Mouse (Mus musculus) ES-E14 (cell line): ENCODE results near the gene Katnal1. TPM values are rescaled to one million over a fixed set of nuclear protein-coding genes. Genes with fewer than 3 reads are reported as not detected.

Experiments
- DNase-seq: peaks from one replicate; pipeline ENCODE4 v3.0.0-alpha.2; 2013; ENCODE audit warnings: low read depth, low spot score
- H3K27ac ChIP-seq: 2 replicates; pipeline ENCODE4 v1.5.1; 2012; ENCODE audit warnings: low read depth, mild to moderate bottlenecking, low read length, moderate library complexity, mixed read lengths; ENCODE audit not compliant: poor library complexity, insufficient read depth, severe bottlenecking
- H3K36me3 ChIP-seq: 2 replicates; pipeline ENCODE4 v1.6.1; 2012; ENCODE audit warnings: mild to moderate bottlenecking, low read length, moderate library complexity, mixed read lengths; ENCODE audit not compliant: control insufficient read depth, poor library complexity, insufficient read depth, severe bottlenecking
- H3K4me1 ChIP-seq, 2 experiments: fragments of 150-350 bp in 1 of 2; sonication (generic) in 1 of 2; 2 replicates each; pipeline ENCODE4 v1.6.1; 2012; ENCODE audit warnings: low read length in 2 of 2, mild to moderate bottlenecking in 1 of 2, mixed read lengths in 1 of 2; ENCODE audit not compliant: control insufficient read depth in 2 of 2, insufficient read depth in 2 of 2, poor library complexity in 1 of 2
- H3K4me3 ChIP-seq, 2 experiments: fragments of 150-350 bp in 1 of 2; sonication (generic) in 1 of 2; 2 replicates each; pipeline ENCODE4 v1.5.1; 2012; ENCODE audit warnings: low read length in 2 of 2, low read depth in 1 of 2, mild to moderate bottlenecking in 1 of 2, mixed read lengths in 1 of 2; ENCODE audit not compliant: insufficient read depth in 1 of 2, poor library complexity in 1 of 2, severe bottlenecking in 1 of 2
- H3K9ac ChIP-seq: 2 replicates; pipeline ENCODE4 v1.6.1; 2012; ENCODE audit warnings: low read depth, mild to moderate bottlenecking, low read length, mixed read lengths; ENCODE audit not compliant: poor library complexity, insufficient read depth, severe bottlenecking
- H3K9me3 ChIP-seq: fragments of 150-350 bp; sonication (generic); 2 replicates; pipeline ENCODE4 v1.6.1; 2012; ENCODE audit warnings: low read depth, mild to moderate bottlenecking, low read length; ENCODE audit not compliant: control insufficient read depth, insufficient read depth
- CHD2 ChIP-seq: IDR thresholded peaks from 2 replicates; pipeline ENCODE4 v1.6.1; 2014; ENCODE audit warnings: mild to moderate bottlenecking, low read depth, low read length, inconsistent platforms
- HCFC1 ChIP-seq: IDR thresholded peaks from 2 replicates; pipeline ENCODE4 v1.6.1; 2012; ENCODE audit warnings: low read length, inconsistent platforms, borderline replicate concordance; ENCODE audit not compliant: insufficient read depth
- MAFK ChIP-seq: IDR thresholded peaks from 2 replicates; pipeline ENCODE4 v1.6.1; 2014; ENCODE audit warnings: mild to moderate bottlenecking, low read depth, low read length, inconsistent platforms; ENCODE audit not compliant: insufficient read depth
- ZC3H11A ChIP-seq: IDR thresholded peaks from 2 replicates; pipeline ENCODE4 v1.6.1; 2012; ENCODE audit warnings: low read depth, mild to moderate bottlenecking, inconsistent platforms, low read length, borderline replicate concordance
- ZNF384 ChIP-seq: IDR thresholded peaks from 2 replicates; pipeline ENCODE4 v1.6.1; 2012; ENCODE audit warnings: low read depth, low read length, inconsistent platforms
- in situ Hi-C, 2 experiments: fragments of 600-800 bp; cut with MboI; formaldehyde crosslinking; loops; one replicate each; pipeline ENCODE4 v1.15.1; 2025; ENCODE audit warnings: low sequenced_read_pairs in 2 of 2, inconsistent platforms in 1 of 2; ENCODE audit not compliant: unreplicated experiment in 2 of 2
- total RNA-seq: library from RNA; depleted of rRNA; stranded (reverse); fragments of 300-350 nt; gene quantifications from 2 replicates; pipeline ENCODE4 v1.2.3, GENCODE M21; 2012

Katnal1 gene
- total RNA-seq, 1 experiment = 5.8 TPM

- Histone ChIP-seq H3K9ac (peak overlapping the region; percentile 29; the same call in 1 of the 2 replicates), H3K27ac (no peak overlapping the region), H3K36me3 (no peaks in the 10 kb centered on the region), H3K4me3 (no peak overlapping the region), H3K9me3 (no peaks in the 10 kb centered on the region), H3K4me1 (peaks cover 1 to 3% of the 10 kb centered on the region in 2 experiments; a peak in 1 of 4 replicates)
- no peak for DNase-seq
- in situ Hi-C loops = no loop called here
- no peak for TF ChIP-seq MAFK
- no peak for TF ChIP-seq HCFC1
- TF ChIP-seq CHD2 = no peak
- TF ChIP-seq ZC3H11A = no peak
- TF ChIP-seq ZNF384 = no peak
These were observed 13.8 kb upstream of the Katnal1 start for GRCm38 (mm10) chr5:148942957-148943356.

DNA sequence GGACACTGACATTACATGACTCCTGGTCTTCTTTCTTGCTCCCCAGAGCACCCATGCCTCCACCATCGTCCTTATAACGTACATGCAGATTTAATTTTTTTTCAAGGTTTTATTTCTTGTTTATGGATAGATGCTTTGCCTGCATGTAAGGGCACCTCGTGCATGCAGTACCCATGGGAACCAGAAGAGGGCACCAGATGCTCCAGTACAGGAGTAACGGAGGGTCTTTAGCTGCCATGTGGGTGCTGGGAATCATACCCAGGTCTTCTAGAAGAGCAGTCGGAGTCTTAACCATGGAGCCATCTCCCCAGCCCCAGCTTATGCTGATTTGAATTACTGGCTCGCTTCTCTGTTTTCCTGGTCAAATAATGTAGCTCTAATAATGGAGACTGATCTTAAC is 13.2 kb upstream of the Katnal1 start:
- H3K27ac ChIP-seq = no peak overlapping the region
- in situ Hi-C loops = no loop called here
- no peak for TF ChIP-seq ZNF384
- no peak for TF ChIP-seq MAFK
- no peak for TF ChIP-seq HCFC1
- TF ChIP-seq CHD2 = no peak
- no peak for TF ChIP-seq ZC3H11A

GRCm38 (mm10) chr5:148941867-148942266 is 12.7 kb upstream of the Katnal1 start:
- peaks cover 1 to 8% of the 10 kb centered on the region in 2 experiments; a peak in 2 of 4 replicates for H3K4me1 ChIP-seq
- no peak overlapping the region for H3K4me3 ChIP-seq
- no peaks in the 10 kb centered on the region for H3K9me3 ChIP-seq
- H3K27ac ChIP-seq = no peak overlapping the region
- no peaks in the 10 kb centered on the region for H3K36me3 ChIP-seq
- H3K9ac ChIP-seq = no peak overlapping the region
- in situ Hi-C loops = no loop called here
- DNase-seq = no peak
- no peak for TF ChIP-seq MAFK
- TF ChIP-seq CHD2 = no peak
- TF ChIP-seq HCFC1 = no peak
- TF ChIP-seq ZNF384 = no peak
- TF ChIP-seq ZC3H11A = no peak

More for the DNA sequence above, 13.2 kb upstream of the Katnal1 start:
- no peak for DNase-seq
- Histone ChIP-seq H3K4me3 (no peak overlapping the region), H3K4me1 (peaks cover 1 to 6% of the 10 kb centered on the region in 2 experiments; a peak in 2 of 4 replicates), H3K9me3 (no peaks in the 10 kb centered on the region), H3K9ac (no peak overlapping the region), H3K36me3 (no peaks in the 10 kb centered on the region)

GRCm38 (mm10) chr5:148939948-148940382 is 10.8 kb upstream of the Katnal1 start:
- H3K4me1 ChIP-seq = peaks cover 1 to 11% of the 10 kb centered on the region in 2 experiments; a peak in 2 of 4 replicates
- no peak for TF ChIP-seq ZNF384
- no peak for TF ChIP-seq MAFK
- TF ChIP-seq HCFC1 = no peak
- no peak for TF ChIP-seq CHD2
- TF ChIP-seq ZC3H11A = no peak
- no peak overlapping the region for H3K9ac ChIP-seq
- H3K36me3 ChIP-seq = no peaks in the 10 kb centered on the region
- no peaks in the 10 kb centered on the region for H3K9me3 ChIP-seq
- H3K27ac ChIP-seq = no peak overlapping the region
- no peak overlapping the region for H3K4me3 ChIP-seq
- no peak for DNase-seq
- in situ Hi-C loops = no loop called here

- no peak overlapping the region for H3K4me3 ChIP-seq
- no peaks in the 10 kb centered on the region for H3K9me3 ChIP-seq
- peaks cover 1 to 18% of the 10 kb centered on the region in 2 experiments; a peak in 2 of 4 replicates for H3K4me1 ChIP-seq
- DNase-seq = no peak
- no peaks in the 10 kb centered on the region for H3K36me3 ChIP-seq
- in situ Hi-C loops = no loop called here
- H3K27ac ChIP-seq = no peak overlapping the region
- TF ChIP-seq MAFK = no peak
- TF ChIP-seq ZC3H11A = no peak
- TF ChIP-seq HCFC1 = no peak
- TF ChIP-seq ZNF384 = no peak
- no peak for TF ChIP-seq CHD2
- no peak overlapping the region for H3K9ac ChIP-seq
These were observed 7.4 kb upstream of the Katnal1 start for GRCm38 (mm10) chr5:148936516-148936951.
